Mouse (Mus musculus) MEL (cell line): ENCODE results near the gene Sbds. TPM values are rescaled to one million over a fixed set of nuclear protein-coding genes. Genes with fewer than 3 reads are reported as not detected.

Experiments
- DNase-seq: peaks from one replicate; pipeline ENCODE4 v3.0.0; 2011; ENCODE audit warnings: low read depth, low spot score
- H3K27ac ChIP-seq: 2 replicates; pipeline ENCODE4 v1.5.1; 2012; ENCODE audit warnings: low read depth, mild to moderate bottlenecking, control low read depth, low read length, moderate library complexity; ENCODE audit not compliant: control insufficient read depth
- H3K27me3 ChIP-seq, 2 experiments: fragments of 150-350 bp in 1 of 2; sonication (generic) in 1 of 2; 2 replicates each; pipeline ENCODE4 v1.6.1; 2012; ENCODE audit warnings: low read length in 2 of 2, mild to moderate bottlenecking in 2 of 2, improper control_type of control experiment in 1 of 2, moderate library complexity in 1 of 2; ENCODE audit not compliant: insufficient read depth in 2 of 2, control insufficient read depth in 1 of 2
- H3K36me3 ChIP-seq, 2 experiments: 2 replicates each; pipeline ENCODE4 v1.6.1; 2012 to 2014; ENCODE audit warnings: low read length in 2 of 2, improper control_type of control experiment in 1 of 2, inconsistent platforms in 1 of 2, mild to moderate bottlenecking in 1 of 2; ENCODE audit not compliant: insufficient read depth in 2 of 2, control insufficient read depth in 1 of 2
- H3K4me1 ChIP-seq, 2 experiments: fragments of 150-350 bp in 1 of 2; sonication (generic) in 1 of 2; 2 replicates each; pipeline ENCODE4 v1.6.1; 2012; ENCODE audit warnings: low read length in 2 of 2, improper control_type of control experiment in 1 of 2, mild to moderate bottlenecking in 1 of 2; ENCODE audit not compliant: insufficient read depth in 2 of 2, control insufficient read depth in 1 of 2
- H3K4me3 ChIP-seq, 2 experiments: fragments of 150-350 bp in 1 of 2; sonication (generic) in 1 of 2; 2 replicates each; pipeline ENCODE4 v1.5.1; 2012; ENCODE audit warnings: low read depth in 2 of 2, low read length in 2 of 2, mild to moderate bottlenecking in 2 of 2, moderate library complexity in 2 of 2, control low read depth in 1 of 2, improper control_type of control experiment in 1 of 2; ENCODE audit not compliant: control insufficient read depth in 1 of 2, insufficient read depth in 1 of 2
- H3K79me2 ChIP-seq: 2 replicates; pipeline ENCODE4 v1.6.1; 2012; ENCODE audit warnings: mild to moderate bottlenecking, low read length, moderate library complexity; ENCODE audit not compliant: control insufficient read depth, poor library complexity, insufficient read depth
- H3K9ac ChIP-seq: 2 replicates; pipeline ENCODE4 v1.6.1; 2012; ENCODE audit warnings: low read depth, mild to moderate bottlenecking, control low read depth, low read length, moderate library complexity; ENCODE audit not compliant: control insufficient read depth, poor library complexity, severe bottlenecking
- H3K9me3 ChIP-seq: fragments of 150-350 bp; sonication (generic); replicated peaks from 2 replicates; pipeline ENCODE4 v1.6.1; 2012; ENCODE audit warnings: mild to moderate bottlenecking, low read length, improper control_type of control experiment, moderate library complexity; ENCODE audit not compliant: insufficient read depth
- BHLHE40 ChIP-seq: IDR thresholded peaks from 2 replicates; pipeline ENCODE4 v1.6.1; 2012; ENCODE audit warnings: low read depth, mild to moderate bottlenecking, inconsistent platforms, low read length, improper control_type of control experiment, borderline replicate concordance
- CHD2 ChIP-seq: IDR thresholded peaks from 2 replicates; pipeline ENCODE4 v1.6.1; 2011; ENCODE audit warnings: low read length, improper control_type of control experiment
- CTCF ChIP-seq, 3 experiments: IDR thresholded peaks in 2 of 3; conservative IDR thresholded peaks in 1 of 3; 2 replicates each; pipeline ENCODE4 v1.5.1; 2011 to 2012; ENCODE audit warnings: low read length in 3 of 3, low read depth in 2 of 3, mild to moderate bottlenecking in 2 of 3, improper control_type of control experiment in 1 of 3, inconsistent platforms in 1 of 3, mixed read lengths in 1 of 3, moderate library complexity in 1 of 3; ENCODE audit not compliant: control insufficient read depth in 1 of 3, insufficient read depth in 1 of 3, poor library complexity in 1 of 3, severe bottlenecking in 1 of 3
- E2F4 ChIP-seq: IDR thresholded peaks from 2 replicates; pipeline ENCODE4 v1.6.1; 2011; ENCODE audit warnings: low read depth, low read length, improper control_type of control experiment, borderline replicate concordance
- ELF1 ChIP-seq: IDR thresholded peaks from 2 replicates; pipeline ENCODE4 v1.6.1; 2014; ENCODE audit warnings: low read depth, mild to moderate bottlenecking, inconsistent platforms, low read length, improper control_type of control experiment, moderate library complexity
- EP300 ChIP-seq, 2 experiments: IDR thresholded peaks; 2 replicates each; pipeline ENCODE4 v1.6.1; 2011; ENCODE audit warnings: improper control_type of control experiment in 2 of 2, low read length in 2 of 2, low read depth in 1 of 2, mild to moderate bottlenecking in 1 of 2
- ETS1 ChIP-seq: IDR thresholded peaks from 2 replicates; pipeline ENCODE4 v1.6.1; 2012; ENCODE audit warnings: low read depth, mild to moderate bottlenecking, inconsistent platforms, low read length, improper control_type of control experiment, moderate library complexity
- GATA1 ChIP-seq: IDR thresholded peaks from 2 replicates; pipeline ENCODE4 v1.6.1; 2011; ENCODE audit warnings: low read depth, low read length, improper control_type of control experiment
- JUND ChIP-seq: IDR thresholded peaks from 2 replicates; pipeline ENCODE4 v1.6.1; 2011; ENCODE audit warnings: low read depth, mild to moderate bottlenecking, improper control_type of control experiment, low read length
- KAT2A ChIP-seq: conservative IDR thresholded peaks from 2 replicates; pipeline ENCODE4 v1.6.1; 2012; ENCODE audit warnings: low read depth, low read length, improper control_type of control experiment, inconsistent platforms
- MAFK ChIP-seq: IDR thresholded peaks from 2 replicates; pipeline ENCODE4 v1.6.1; 2011; ENCODE audit warnings: low read depth, mild to moderate bottlenecking, low read length, improper control_type of control experiment, borderline replicate concordance
- MAX ChIP-seq: IDR thresholded peaks from 2 replicates; pipeline ENCODE4 v1.6.1; 2011; ENCODE audit warnings: low read length, improper control_type of control experiment
- MAZ ChIP-seq: IDR thresholded peaks from 2 replicates; pipeline ENCODE4 v1.6.1; 2012; ENCODE audit warnings: low read depth, mild to moderate bottlenecking, inconsistent platforms, low read length, improper control_type of control experiment
- MEF2A ChIP-seq: IDR thresholded peaks from 2 replicates; pipeline ENCODE4 v1.6.1; 2014; ENCODE audit warnings: low read depth, mild to moderate bottlenecking, inconsistent platforms, low read length, improper control_type of control experiment; ENCODE audit not compliant: poor library complexity, insufficient replicate concordance, severe bottlenecking; ENCODE audit errors: extremely low read depth
- MXI1 ChIP-seq: IDR thresholded peaks from 2 replicates; pipeline ENCODE4 v1.6.1; 2011; ENCODE audit warnings: mild to moderate bottlenecking, low read depth, low read length, improper control_type of control experiment
- MYC ChIP-seq: IDR thresholded peaks from 2 replicates; pipeline ENCODE4 v1.6.1; 2011; ENCODE audit warnings: low read depth, mild to moderate bottlenecking, low read length, improper control_type of control experiment, moderate library complexity
- NELFE ChIP-seq: IDR thresholded peaks from 2 replicates; pipeline ENCODE4 v1.6.1; 2011; ENCODE audit warnings: low read depth, low read length, improper control_type of control experiment
- POLR2AphosphoS5 ChIP-seq: IDR thresholded peaks from 2 replicates; pipeline ENCODE4 v1.6.1; 2012; ENCODE audit warnings: low read depth, borderline replicate concordance, mild to moderate bottlenecking, inconsistent platforms, low read length, moderate library complexity, mixed read lengths
- RAD21 ChIP-seq: IDR thresholded peaks from 2 replicates; pipeline ENCODE4 v1.6.1; 2011; ENCODE audit warnings: mild to moderate bottlenecking, low read depth, low read length, improper control_type of control experiment
- RCOR1 ChIP-seq: IDR thresholded peaks from 2 replicates; pipeline ENCODE4 v1.6.1; 2012; ENCODE audit warnings: low read depth, mild to moderate bottlenecking, inconsistent platforms, low read length, improper control_type of control experiment
- SMC3 ChIP-seq: IDR thresholded peaks from 2 replicates; pipeline ENCODE4 v1.6.1; 2011; ENCODE audit warnings: low read depth, low read length, improper control_type of control experiment
- TAL1 ChIP-seq: IDR thresholded peaks from 2 replicates; pipeline ENCODE4 v1.6.1; 2012; ENCODE audit warnings: mild to moderate bottlenecking, inconsistent platforms, low read length, moderate library complexity, mixed read lengths
- TBP ChIP-seq: IDR thresholded peaks from 2 replicates; pipeline ENCODE4 v1.8.0; 2011; ENCODE audit warnings: low read depth, low read length, improper control_type of control experiment
- TCF12 ChIP-seq: IDR thresholded peaks from 2 replicates; pipeline ENCODE4 v1.6.1; 2014; ENCODE audit warnings: low read depth, mild to moderate bottlenecking, inconsistent platforms, low read length, improper control_type of control experiment, moderate library complexity
- USF1 ChIP-seq: IDR thresholded peaks from 2 replicates; pipeline ENCODE4 v1.6.1; 2014; ENCODE audit warnings: low read depth, mild to moderate bottlenecking, inconsistent platforms, low read length, improper control_type of control experiment, moderate library complexity
- ZC3H11A ChIP-seq: IDR thresholded peaks from 2 replicates; pipeline ENCODE4 v1.6.1; 2012; ENCODE audit warnings: low read depth, mild to moderate bottlenecking, inconsistent platforms, low read length, improper control_type of control experiment
- ZKSCAN1 ChIP-seq: IDR thresholded peaks from 2 replicates; pipeline ENCODE4 v1.6.1; 2012; ENCODE audit warnings: low read depth, mild to moderate bottlenecking, inconsistent platforms, low read length, improper control_type of control experiment, moderate library complexity
- ZNF384 ChIP-seq: IDR thresholded peaks from 2 replicates; pipeline ENCODE4 v1.6.1; 2012; ENCODE audit warnings: low read depth, mild to moderate bottlenecking, inconsistent platforms, low read length, improper control_type of control experiment
- polyA plus RNA-seq, 2 experiments: library from polyadenylated mRNA; stranded (reverse) in 1 of 2; unstranded in 1 of 2; fragments of >175 nt in 1 of 2; fragments of >200 nt in 1 of 2; gene quantifications; 2 replicates each; pipeline versions ENCODE4 v1.2.1 to v1.2.4; 2012; ENCODE audit warnings: low replicate concordance in 2 of 2, low read depth in 1 of 2; ENCODE audit not compliant: insufficient read length in 2 of 2, insufficient read depth in 1 of 2, missing spikeins in 1 of 2
- total RNA-seq: library from RNA; depleted of rRNA; stranded (reverse); fragments of 300-350 nt; gene quantifications from 2 replicates; pipeline ENCODE4 v1.2.3, GENCODE M21; 2012

Sbds gene
- total and polyA plus RNA-seq, 3 experiments = 74.7 to 88.1 TPM; not detected in 1

GRCm38 (mm10) chr5:130218336-130218735, 37.0 kb downstream of the Sbds start:
- H3K9me3 ChIP-seq = no peaks in the 10 kb centered on the region
- peaks cover 16% of the 10 kb centered on the region for H3K79me2 ChIP-seq
- H3K4me1 ChIP-seq = peaks cover 0 to 16% of the 10 kb centered on the region in 2 experiments; a peak in 3 of 4 replicates
- no peak for DNase-seq
- H3K27ac ChIP-seq = no peak overlapping the region
- peaks cover 0 to 7% of the 10 kb centered on the region in 2 experiments; a peak in 2 of 4 replicates for H3K36me3 ChIP-seq
- no peaks in the 10 kb centered on the region for H3K27me3 ChIP-seq
- no peak overlapping the region for H3K9ac ChIP-seq
- TF ChIP-seq ETS1 (no peak), MXI1 (no peak), MAFK (no peak), ELF1 (no peak), POLR2AphosphoS5 (no peak), USF1 (no peak), NELFE (no peak), GATA1 (no peak), BHLHE40 (no peak), TCF12 (no peak), MEF2A (no peak)
- H3K4me3 ChIP-seq = no peak overlapping the region

GRCm38 (mm10) chr5:130217406-130217805, 37.9 kb downstream of the Sbds start:
- no peak for DNase-seq
- TF ChIP-seq CHD2 (no peak), E2F4 (no peak), JUND (no peak), MYC (no peak), ZNF384 (no peak), TCF12 (no peak), MAZ (no peak), TAL1 (no peak), ZC3H11A (no peak), ZKSCAN1 (no peak), KAT2A (no peak), RAD21 (no peak), EP300 (IDR thresholded peaks at IDR 0.05; ENCODE audit: low read depth in 1 of 2, low read length in 2 of 2) (no peak), CTCF (IDR thresholded peaks at IDR 0.05 in 2 of 3, conservative IDR thresholded peaks at IDR 0.05 in 1 of 3; ENCODE audit: control insufficient read depth in 1 of 3, insufficient read depth in 1 of 3, low read depth in 2 of 3, low read length in 3 of 3, poor library complexity in 1 of 3, severe bottlenecking in 1 of 3) (no peak), TBP (no peak), MAX (no peak), POLR2AphosphoS5 (no peak), SMC3 (no peak), RCOR1 (no peak)

More at GRCm38 (mm10) chr5:130217406-130217805, 37.9 kb downstream of the Sbds start:
- Histone ChIP-seq H3K4me3 (no peak overlapping the region), H3K79me2 (peaks cover 6% of the 10 kb centered on the region), H3K9ac (no peak overlapping the region), H3K36me3 (peaks cover 0 to 4% of the 10 kb centered on the region in 2 experiments; a peak in 3 of 4 replicates), H3K4me1 (peaks cover 0 to 11% of the 10 kb centered on the region in 2 experiments; a peak in 2 of 4 replicates), H3K27ac (no peak overlapping the region), H3K9me3 (no peaks in the 10 kb centered on the region), H3K27me3 (no peaks in the 10 kb centered on the region)
